ENCODE assay signal across 25 mouse cellular contexts in the genomic region with DNA sequence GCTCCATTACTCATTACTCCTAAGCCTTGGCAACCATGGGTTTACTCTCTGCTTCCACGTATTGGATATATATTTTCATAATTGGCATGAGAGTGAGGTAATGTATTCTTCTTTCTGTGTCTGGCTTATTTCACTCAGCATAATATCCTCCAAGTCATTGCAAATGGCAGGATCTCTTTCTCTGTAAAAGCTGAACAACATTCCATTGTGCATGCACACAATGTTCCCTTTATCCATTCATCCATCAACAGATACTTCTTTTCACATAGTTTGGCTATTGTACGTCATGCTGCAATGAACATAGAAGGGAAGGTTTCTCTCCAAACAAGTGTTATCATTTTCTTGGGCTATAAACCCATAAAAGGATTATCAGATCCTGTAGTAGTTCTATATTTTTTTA.
DNase-seq lines count a peak whose midpoint lies in the region; ATAC-seq and TF ChIP-seq lines count a peak whose summit lies in the region.
"Had no signal": no experiment of that assay in that cellular context is flagged by ENCODE, and none has a peak within 500 bp of the region (broad histone marks: within the 10 kb centered on the region; RNA-seq: fewer than 3 reads in every experiment).

No protein-coding gene starts in this region.

- no peak for TF ChIP-seq CTCF in layer of hippocampus, adult 2 months (conservative IDR thresholded peaks at IDR 0.05)

- ATAC-seq in megakaryocyte, adult 5-6 weeks (ENCODE audit: poor library complexity, severe bottlenecking): no peak
- ATAC-seq: activated CD4-positive, CD25-positive, alpha-beta regulatory T cell, adult 4 months; forebrain, embryonic 14.5 days; forebrain, embryonic 16.5 days; Patski had no signal

- DNase-seq in layer of hippocampus, adult 2 months (ENCODE audit: low spot score in 2 of 2): no peak
- no peak for DNase-seq in layer of hippocampus, postnatal 25 days (ENCODE audit: extremely low spot score in 1 of 2, low spot score in 1 of 2)
- peak; percentile 56 for DNase-seq in Muller cell, postnatal 12 days (ENCODE audit: inconsistent ontology term)
- DNase-seq in brain, adult 2 months (ENCODE audit: low read depth, low spot score): peak; percentile 80
- no peak for DNase-seq in thymus, postnatal 14 days
- DNase-seq: adrenal gland, adult 8-10 months; adrenal gland, postnatal 14 days; adrenal gland, postnatal 36 days; cerebellum, adult 11 months; cerebellum, adult 18-20 months; cerebellum, adult 8-10 months; cerebellum, adult 9-11 months; cerebellum, postnatal 14 days; cerebellum, postnatal 36 days; embryo, embryonic 11 days had no signal

- H3K4me3 ChIP-seq in layer of hippocampus, adult 2 months: no peak overlapping the region
- H3K4me3 ChIP-seq: embryonic facial prominence, embryonic 13.5 days; embryonic facial prominence, embryonic 15.5 days; erythroblast, embryonic 14.5 days; forebrain, embryonic 10.5 days; forebrain, embryonic 12.5 days had no signal

- H3K27ac ChIP-seq in layer of hippocampus, adult 2 months: 0 out of 2 replicates have a peak overlapping the region, but pooled peaks have one; percentile 5
- H3K27ac ChIP-seq: embryonic facial prominence, embryonic 13.5 days; embryonic facial prominence, embryonic 15.5 days; forebrain, embryonic 10.5 days; forebrain, embryonic 12.5 days had no signal

Comparison
In these comparisons a context has a peak if more than half of its experiments do, and no peak if none do; other contexts are left out.
1. DNase-seq: peak in Muller cell, postnatal 12 days (single experiment) and brain, adult 2 months (single experiment); none in layer of hippocampus, adult 2 months (0 of 2), layer of hippocampus, postnatal 25 days (0 of 2) and thymus, postnatal 14 days (single experiment).